Mouse (Mus musculus) liver, embryonic 14.5 days (tissue): ENCODE measurements around the gene Gm45337.

Experiments
- CTCF ChIP-seq: IDR thresholded peaks from 2 replicates; pipeline ENCODE4 v1.5.1; 2016; ENCODE audit warnings: antibody characterized with exemption, low read depth, control low read depth
- EP300 ChIP-seq: IDR thresholded peaks from 2 replicates; pipeline ENCODE4 v1.6.1; 2016; ENCODE audit warnings: antibody characterized with exemption, low read depth

DNA sequence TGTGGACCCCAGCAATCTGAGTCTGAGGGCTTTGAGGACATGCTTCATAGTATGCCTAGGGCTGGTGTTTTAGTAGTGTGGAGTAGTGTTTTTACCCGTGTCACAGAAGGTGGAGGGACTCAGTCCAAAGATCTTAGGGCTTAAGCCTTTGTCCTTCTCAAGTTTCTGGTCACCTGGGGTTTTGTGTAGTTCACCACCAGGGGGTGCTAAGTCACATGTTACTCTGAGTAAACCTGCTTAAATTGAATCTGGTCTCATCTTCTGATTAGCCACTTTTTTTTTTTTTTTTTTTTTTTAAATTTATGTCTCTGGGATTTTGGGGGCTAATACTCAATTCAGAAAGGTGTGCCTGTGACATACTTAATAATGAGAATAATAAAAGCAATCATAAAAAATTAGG is 1.6 kb upstream of the Gm45337 start:
- TF ChIP-seq CTCF = peak; percentile 51
- no peak for TF ChIP-seq EP300
